Comparison of ENCODE assay signal across 16 mouse cellular contexts in the genomic region with DNA sequence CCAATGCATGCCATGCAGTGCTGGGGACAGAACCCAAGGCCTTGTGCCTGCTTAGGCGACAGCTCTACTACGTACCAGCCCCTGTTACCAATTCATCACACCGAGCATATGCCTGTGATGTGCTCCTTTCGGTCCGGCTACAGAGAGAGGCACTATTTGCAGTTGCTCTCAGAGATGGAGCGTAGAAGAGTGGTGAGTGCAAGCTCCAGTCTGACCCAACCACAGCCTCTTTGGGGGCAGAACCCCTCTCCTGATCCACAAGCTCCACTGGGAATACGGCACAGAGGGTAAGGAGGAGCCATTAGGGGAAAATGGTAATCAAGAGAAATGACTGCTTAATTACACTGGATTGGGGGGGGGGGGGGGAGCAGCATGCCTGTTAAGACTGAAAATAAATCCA.
DNase-seq lines count a peak whose midpoint lies in the region; ATAC-seq lines count a peak whose summit lies in the region.
"Had no signal": no experiment of that assay in that cellular context is flagged by ENCODE, and none has a peak within 500 bp of the region (broad histone marks: within the 10 kb centered on the region; RNA-seq: fewer than 3 reads in every experiment).

No protein-coding gene starts in this region.

- H3K9me3 ChIP-seq in hindbrain, embryonic 12.5 days (replicated peaks), result no peaks in the 10 kb centered on the region
- no peaks in the 10 kb centered on the region for H3K9me3 ChIP-seq in hindbrain, embryonic 16.5 days (ENCODE audit: control insufficient read depth, low read length)
- no peaks in the 10 kb centered on the region for H3K9me3 ChIP-seq in embryonic facial prominence, embryonic 11.5 days (replicated peaks; ENCODE audit: control insufficient read depth, low read length)
- no peaks in the 10 kb centered on the region for H3K9me3 ChIP-seq in embryonic facial prominence, embryonic 15.5 days (replicated peaks)
- no peaks in the 10 kb centered on the region for H3K9me3 ChIP-seq in limb, embryonic 13.5 days
- H3K9me3 ChIP-seq: midbrain, embryonic 15.5 days had no signal

- peaks cover 24% of the 10 kb centered on the region for H3K4me1 ChIP-seq in hindbrain, embryonic 12.5 days
- H3K4me1 ChIP-seq in hindbrain, embryonic 16.5 days (ENCODE audit: control insufficient read depth, insufficient read depth, low read depth, low read length), result no peaks in the 10 kb centered on the region
- peaks cover 5% of the 10 kb centered on the region; the same call in 1 of the 2 replicates for H3K4me1 ChIP-seq in embryonic facial prominence, embryonic 11.5 days (ENCODE audit: control insufficient read depth, insufficient read depth, low read length)
- H3K4me1 ChIP-seq in embryonic facial prominence, embryonic 15.5 days, result peaks cover 34% of the 10 kb centered on the region
- peaks cover 33% of the 10 kb centered on the region for H3K4me1 ChIP-seq in limb, embryonic 13.5 days

- intact Hi-C loops in gastrocnemius, postnatal 36 days (cut with DNase I), result no loop called here

- no peak overlapping the region for H3K4me3 ChIP-seq in hindbrain, embryonic 12.5 days
- H3K4me3 ChIP-seq in hindbrain, embryonic 16.5 days (ENCODE audit: low read length), result no peak overlapping the region
- H3K4me3 ChIP-seq in embryonic facial prominence, embryonic 11.5 days (ENCODE audit: low read depth, low read length), result no peak overlapping the region
- no peak overlapping the region for H3K4me3 ChIP-seq in embryonic facial prominence, embryonic 15.5 days (replicated peaks)
- H3K4me3 ChIP-seq in limb, embryonic 13.5 days, result no peak overlapping the region
- H3K4me3 ChIP-seq: left cerebral cortex, adult 2 months; midbrain, embryonic 15.5 days had no signal

- no peak overlapping the region for H3K4me2 ChIP-seq in hindbrain, embryonic 12.5 days (replicated peaks)
- H3K4me2 ChIP-seq in hindbrain, embryonic 16.5 days (ENCODE audit: low read length), result no peak overlapping the region
- no peak overlapping the region for H3K4me2 ChIP-seq in embryonic facial prominence, embryonic 11.5 days (ENCODE audit: low read depth, low read length)
- no peak overlapping the region for H3K4me2 ChIP-seq in embryonic facial prominence, embryonic 15.5 days (replicated peaks)
- H3K4me2 ChIP-seq in limb, embryonic 13.5 days (replicated peaks), result peak overlapping the region; percentile 34
- H3K4me2 ChIP-seq: heart, embryonic 11.5 days; midbrain, embryonic 15.5 days had no signal

- no peaks in the 10 kb centered on the region for H3K27me3 ChIP-seq in hindbrain, embryonic 12.5 days
- H3K27me3 ChIP-seq in hindbrain, embryonic 16.5 days (replicated peaks; ENCODE audit: control insufficient read depth, insufficient read depth, low read length), result no peaks in the 10 kb centered on the region
- H3K27me3 ChIP-seq in embryonic facial prominence, embryonic 11.5 days (ENCODE audit: control insufficient read depth, insufficient read depth, low read length), result no peaks in the 10 kb centered on the region
- no peaks in the 10 kb centered on the region for H3K27me3 ChIP-seq in embryonic facial prominence, embryonic 15.5 days
- no peaks in the 10 kb centered on the region for H3K27me3 ChIP-seq in limb, embryonic 13.5 days
- H3K27me3 ChIP-seq: midbrain, embryonic 15.5 days had no signal

- H3K27ac ChIP-seq in hindbrain, embryonic 12.5 days, result peak overlapping the region; percentile 9; the same call in 1 of the 2 replicates
- no peak overlapping the region for H3K27ac ChIP-seq in hindbrain, embryonic 16.5 days (ENCODE audit: low read depth, low read length)
- H3K27ac ChIP-seq in embryonic facial prominence, embryonic 11.5 days (replicated peaks; ENCODE audit: low read depth, low read length), result 0 out of 2 replicates have a peak overlapping the region, but pooled peaks have one; percentile 16
- H3K27ac ChIP-seq in embryonic facial prominence, embryonic 15.5 days (replicated peaks), result 0 out of 2 replicates have a peak overlapping the region, but pooled peaks have one; percentile 44
- peak overlapping the region; percentile 15; the same call in 1 of the 2 replicates for H3K27ac ChIP-seq in limb, embryonic 13.5 days
- H3K27ac ChIP-seq: left cerebral cortex, adult 2 months had no signal

- peak; percentile 36 for DNase-seq in embryonic facial prominence, embryonic 11.5 days (ENCODE audit: low spot score)
- no peak for DNase-seq in lung, postnatal 4 days
- DNase-seq in gastrocnemius, postnatal 36 days, result no peak
- DNase-seq: cerebellum, adult 8-10 months; heart, postnatal 14 days; layer of hippocampus, adult 9-11 months; left cerebral cortex, postnatal 4 days; thymus, postnatal 25 days had no signal

- no peak overlapping the region for H3K9ac ChIP-seq in hindbrain, embryonic 12.5 days
- H3K9ac ChIP-seq in hindbrain, embryonic 16.5 days (ENCODE audit: low read depth, low read length), result no peak overlapping the region
- H3K9ac ChIP-seq in embryonic facial prominence, embryonic 11.5 days (replicated peaks; ENCODE audit: low read length), result no peak overlapping the region
- no peak overlapping the region for H3K9ac ChIP-seq in embryonic facial prominence, embryonic 15.5 days
- H3K9ac ChIP-seq in limb, embryonic 13.5 days, result no peak overlapping the region
- H3K9ac ChIP-seq: midbrain, embryonic 15.5 days had no signal

- 86% methylated on average over 7 of the region's 7 CpGs for WGBS in hindbrain, embryonic 12.5 days
- WGBS in hindbrain, embryonic 16.5 days, result 67% methylated on average over 7 of the region's 7 CpGs
- 63% methylated on average over 7 of the region's 7 CpGs for WGBS in embryonic facial prominence, embryonic 11.5 days
- WGBS in embryonic facial prominence, embryonic 15.5 days, result 67% methylated on average over 7 of the region's 7 CpGs
- 34% methylated on average over 7 of the region's 7 CpGs for WGBS in limb, embryonic 13.5 days

- H3K36me3 ChIP-seq in hindbrain, embryonic 12.5 days, result no peaks in the 10 kb centered on the region
- H3K36me3 ChIP-seq in hindbrain, embryonic 16.5 days (ENCODE audit: control insufficient read depth, insufficient read depth, low read length), result no peaks in the 10 kb centered on the region
- H3K36me3 ChIP-seq in embryonic facial prominence, embryonic 11.5 days (replicated peaks; ENCODE audit: control insufficient read depth, insufficient read depth, low read depth, low read length), result no peaks in the 10 kb centered on the region
- H3K36me3 ChIP-seq in embryonic facial prominence, embryonic 15.5 days, result no peaks in the 10 kb centered on the region
- H3K36me3 ChIP-seq in limb, embryonic 13.5 days, result peaks cover 7% of the 10 kb centered on the region; the same call in 1 of the 2 replicates
- H3K36me3 ChIP-seq: midbrain, embryonic 15.5 days had no signal

- ATAC-seq in hindbrain, embryonic 12.5 days (ENCODE audit: low FRiP score), result peak; percentile 41; the same call in 1 of the 2 replicates
- ATAC-seq in hindbrain, embryonic 16.5 days, result no peak
- no peak for ATAC-seq in embryonic facial prominence, embryonic 11.5 days (replicated peaks; ENCODE audit: insufficient number of reproducible peaks, low FRiP score, low TSS enrichment, low read depth)
- ATAC-seq in embryonic facial prominence, embryonic 15.5 days (ENCODE audit: insufficient number of reproducible peaks, low FRiP score, low TSS enrichment, low read depth), result no peak
- peak; percentile 45; the same call in 1 of the 2 replicates for ATAC-seq in limb, embryonic 13.5 days (ENCODE audit: low FRiP score, low read depth)
- ATAC-seq: lung, postnatal 0 days; midbrain, embryonic 15.5 days had no signal

Comparison
In these comparisons a context has a peak if more than half of its experiments do, and no peak if none do; other contexts are left out.
1. ATAC-seq: peak in hindbrain, embryonic 12.5 days (single experiment) and limb, embryonic 13.5 days (single experiment); none in hindbrain, embryonic 16.5 days (single experiment), embryonic facial prominence, embryonic 11.5 days (single experiment) and embryonic facial prominence, embryonic 15.5 days (single experiment).